Mouse (Mus musculus): ENCODE measurements around the gene Ei24. TPM values are rescaled to one million over a fixed set of nuclear protein-coding genes. Genes with fewer than 3 reads are reported as not detected.

Gene Ei24
- 100 to 1,000 TPM; 107 to 120 TPM for total RNA-seq (2021)
- long read RNA-seq, experiment 1, transcript Ei24-201 (11 exons, 2,220 nt): major isoform, 84 of 119 reads
- long read RNA-seq, experiment 1, transcript Ei24-202 (11 exons, 2,309 nt): minor isoform, 8 of 119 reads
- long read RNA-seq, experiment 1, partial matches to known transcripts: 5 of 119 reads
- long read RNA-seq, experiment 1, other reads (novel, unspliced or antisense): 22 of 119 reads
- long read RNA-seq, experiment 2, transcript Ei24-201 (11 exons, 2,220 nt): major isoform, 66 of 95 reads
- long read RNA-seq, experiment 2, transcript Ei24-202 (11 exons, 2,309 nt): minor isoform, 7 of 95 reads
- long read RNA-seq, experiment 2, partial matches to known transcripts: 2 of 95 reads
- long read RNA-seq, experiment 2, other reads (novel, unspliced or antisense): 18 of 95 reads

GRCm38 (mm10) chr9:36796781-36797555 is at the start of gene Ei24:
TSS of gene Ei24 (minus strand) at chr9:36797393.
- peak; percentile 91 to 93 for DNase-seq (ENCODE audit: low spot score in 2 of 2)

- no peak for DNase-seq (ENCODE audit: low spot score in 2 of 2)
Observed at GRCm38 (mm10) chr9:36846346-36846745, 49.2 kb upstream of the Ei24 start.

- no peak for DNase-seq (ENCODE audit: low spot score in 2 of 2)
Observed at GRCm38 (mm10) chr9:36833914-36834313, 36.7 kb upstream of the Ei24 start.

GRCm38 (mm10) chr9:36833043-36833881 is 36.1 kb upstream of the Ei24 start:
- DNase-seq (ENCODE audit: low spot score in 2 of 2): peak; percentile 49 to 62

- peak; percentile 84 to 94 for DNase-seq (ENCODE audit: low spot score in 2 of 2)
Observed at GRCm38 (mm10) chr9:36832529-36832928, 35.3 kb upstream of the Ei24 start.

GRCm38 (mm10) chr9:36831401-36831800 is 34.2 kb upstream of the Ei24 start:
- no peak for DNase-seq (ENCODE audit: low spot score in 2 of 2)

- DNase-seq (ENCODE audit: low spot score in 2 of 2): no peak
Observed at GRCm38 (mm10) chr9:36826612-36827363, 29.6 kb upstream of the Ei24 start.

- DNase-seq (ENCODE audit: low spot score in 2 of 2): no peak
Observed at GRCm38 (mm10) chr9:36822024-36822423, 24.8 kb upstream of the Ei24 start.

GRCm38 (mm10) chr9:36821644-36822000 is 24.4 kb upstream of the Ei24 start, which contains the start of gene Fez1:
TSS of gene Fez1 (plus strand) at chr9:36821864.
- DNase-seq (ENCODE audit: low spot score in 2 of 2): peak; percentile 83 to 90

GRCm38 (mm10) chr9:36820969-36821643 is 23.9 kb upstream of the Ei24 start:
- no peak for DNase-seq (ENCODE audit: low spot score in 2 of 2)

GRCm38 (mm10) chr9:36818905-36819304 is 21.7 kb upstream of the Ei24 start:
- DNase-seq (ENCODE audit: low spot score in 2 of 2): no peak

- no peak for DNase-seq (ENCODE audit: low spot score in 2 of 2)
Observed at GRCm38 (mm10) chr9:36814486-36814885, 17.3 kb upstream of the Ei24 start.

- no peak for DNase-seq (ENCODE audit: low spot score in 2 of 2)
Observed at GRCm38 (mm10) chr9:36808126-36808785, 11.1 kb upstream of the Ei24 start.

GRCm38 (mm10) chr9:36805256-36805975 is 8.2 kb upstream of the Ei24 start:
- no peak for DNase-seq (ENCODE audit: low spot score in 2 of 2)

- DNase-seq (ENCODE audit: low spot score in 2 of 2): no peak
Observed at GRCm38 (mm10) chr9:36803926-36804325, 6.7 kb upstream of the Ei24 start.

GRCm38 (mm10) chr9:36803386-36803785 is 6.2 kb upstream of the Ei24 start:
- DNase-seq (ENCODE audit: low spot score in 2 of 2): no peak

GRCm38 (mm10) chr9:36802951-36803350 is 5.8 kb upstream of the Ei24 start:
- no peak for DNase-seq (ENCODE audit: low spot score in 2 of 2)

- no peak for DNase-seq (ENCODE audit: low spot score in 2 of 2)
Observed at GRCm38 (mm10) chr9:36801961-36802360, 4.8 kb upstream of the Ei24 start.

- no peak for DNase-seq (ENCODE audit: low spot score in 2 of 2)
Observed at GRCm38 (mm10) chr9:36796224-36796623, 969 bp downstream of the Ei24 start.

All from left cerebral cortex, adult 18-20 months (tissue).